Mouse (Mus musculus) forebrain, embryonic 14.5 days (tissue): ENCODE measurements around the gene Acy3. TPM values are rescaled to one million over a fixed set of nuclear protein-coding genes. Genes with fewer than 3 reads are reported as not detected.
"Not testable (repeated sequence)": the region's sequence is repeated elsewhere in the genome, so short reads cannot be mapped to it uniquely, and the experiment has no call there.

Experiments used
- ATAC-seq: fragments of 200-750 bp; cut with Nextera tagmentation; 2 replicates; pipeline ENCODE4 v1.8.0; 2017; ENCODE audit warnings: mild to moderate bottlenecking, moderate library complexity
- DNase-seq: peaks from one replicate; pipeline ENCODE4 v3.0.0-alpha.2; 2015; ENCODE audit warnings: low spot score
- H3K27ac ChIP-seq: fragments of 300-500 bp; sonication (generic); 2 replicates; pipeline ENCODE4 v1.5.1; 2014; ENCODE audit warnings: low read depth, mild to moderate bottlenecking, control low read depth, low read length, moderate library complexity
- H3K27me3 ChIP-seq: fragments of 300-500 bp; sonication (generic); replicated peaks from 2 replicates; pipeline ENCODE4 v1.6.1; 2014; ENCODE audit warnings: low read length, control low read depth, mixed read lengths; ENCODE audit not compliant: control insufficient read depth, insufficient read depth
- H3K36me3 ChIP-seq: fragments of 300-500 bp; sonication (generic); 2 replicates; pipeline ENCODE4 v1.6.1; 2014; ENCODE audit warnings: low read length, control low read depth; ENCODE audit not compliant: control insufficient read depth, insufficient read depth
- H3K4me1 ChIP-seq: fragments of 300-500 bp; sonication (generic); 2 replicates; pipeline ENCODE4 v1.6.1; 2014; ENCODE audit warnings: antibody characterized with exemption, low read length, control low read depth; ENCODE audit not compliant: control insufficient read depth, insufficient read depth
- H3K4me2 ChIP-seq: fragments of 300-500 bp; sonication (generic); 2 replicates; pipeline ENCODE4 v1.6.1; 2014; ENCODE audit warnings: mild to moderate bottlenecking, control low read depth, low read length
- H3K4me3 ChIP-seq: fragments of 300-500 bp; sonication (generic); 2 replicates; pipeline ENCODE4 v1.5.1; 2014; ENCODE audit warnings: low read depth, low read length, control low read depth
- H3K9ac ChIP-seq: fragments of 300-500 bp; sonication (generic); 2 replicates; pipeline ENCODE4 v1.6.1; 2014; ENCODE audit warnings: mild to moderate bottlenecking, low read length, control low read depth, moderate library complexity
- H3K9me3 ChIP-seq: fragments of 300-500 bp; sonication (generic); replicated peaks from 2 replicates; pipeline ENCODE4 v1.6.1; 2016; ENCODE audit warnings: low read length, control low read depth, mixed read lengths; ENCODE audit not compliant: control insufficient read depth
- WGBS: fragments of 180-500 bp; shearing (Covaris S2); extraction: QIAGEN DNeasy Blood & Tissue Kit; methylation state at CpG from one replicate; pipeline ENCODE4 v1.1.7; 2014; 5-methylcytosine and 5-hydroxymethylcytosine counted together
- polyA plus RNA-seq: library from polyadenylated mRNA; unstranded; fragments of >200 nt; fragmentation: Nextera tagmentation; extraction: Ambion mirVana; gene quantifications from 2 replicates; pipeline ENCODE4 v1.2.1, GENCODE M21; 2014

Acy3 gene
- polyA plus RNA-seq, 1 experiment from 2014 or later = 2.3 TPM

DNA sequence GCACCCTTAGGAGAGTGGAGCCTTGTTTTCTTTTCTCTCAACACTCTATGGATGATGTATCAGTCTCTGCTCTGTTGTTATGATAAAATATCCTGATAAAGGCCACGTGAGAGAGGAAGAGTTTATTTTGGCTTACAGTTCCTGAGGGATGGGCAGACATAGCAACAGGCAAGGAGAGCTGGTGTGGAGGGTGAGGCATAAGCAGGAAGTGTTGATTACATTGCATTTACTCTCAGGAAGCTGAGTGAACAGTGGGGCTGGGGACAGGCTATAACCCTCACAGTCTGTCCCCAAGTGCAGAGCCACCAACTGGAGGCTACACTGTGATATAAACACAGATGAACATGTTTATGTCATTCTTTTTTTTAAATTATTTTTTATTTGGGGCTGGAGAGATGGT lies 34.3 kb upstream of the Acy3 start:
- ATAC-seq = no peak

DNA sequence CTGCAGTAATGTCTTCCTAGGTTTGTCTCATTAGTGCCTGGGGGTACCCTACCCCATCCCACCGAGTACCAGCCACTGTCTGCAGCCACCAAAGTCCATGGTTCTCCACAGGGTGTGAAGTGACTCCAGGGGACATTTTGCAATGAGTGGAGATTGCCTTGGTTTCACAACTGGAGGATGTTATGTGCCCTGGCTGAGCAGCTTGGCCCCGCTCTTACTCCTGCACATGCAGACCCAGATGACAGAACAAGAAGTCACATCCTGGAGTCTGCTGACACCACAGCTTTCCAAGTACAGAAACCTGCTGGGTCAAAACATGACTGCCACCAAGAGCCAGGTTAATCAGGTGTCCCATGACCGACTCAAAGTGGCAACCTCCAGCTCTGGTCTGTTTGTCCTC lies 31.3 kb upstream of the Acy3 start:
- no peak for DNase-seq
- Histone ChIP-seq H3K27me3 (no peaks in the 10 kb centered on the region), H3K9ac (no peak overlapping the region), H3K36me3 (no peaks in the 10 kb centered on the region), H3K4me3 (no peak overlapping the region), H3K27ac (no peak overlapping the region), H3K9me3 (no peaks in the 10 kb centered on the region), H3K4me2 (no peak overlapping the region), H3K4me1 (no peaks in the 10 kb centered on the region)
- WGBS = 73% methylated on average over 3 of the region's 3 CpGs
- no peak for ATAC-seq

More for the DNA sequence above, 34.3 kb upstream of the Acy3 start:
- Histone ChIP-seq H3K4me3 (no peak overlapping the region), H3K27me3 (no peaks in the 10 kb centered on the region), H3K9me3 (no peaks in the 10 kb centered on the region), H3K4me1 (no peaks in the 10 kb centered on the region), H3K36me3 (no peaks in the 10 kb centered on the region), H3K27ac (no peak overlapping the region), H3K9ac (no peak overlapping the region), H3K4me2 (no peak overlapping the region)
- 61% methylated on average over 1 of the region's 1 CpGs for WGBS
- no peak for DNase-seq

DNA sequence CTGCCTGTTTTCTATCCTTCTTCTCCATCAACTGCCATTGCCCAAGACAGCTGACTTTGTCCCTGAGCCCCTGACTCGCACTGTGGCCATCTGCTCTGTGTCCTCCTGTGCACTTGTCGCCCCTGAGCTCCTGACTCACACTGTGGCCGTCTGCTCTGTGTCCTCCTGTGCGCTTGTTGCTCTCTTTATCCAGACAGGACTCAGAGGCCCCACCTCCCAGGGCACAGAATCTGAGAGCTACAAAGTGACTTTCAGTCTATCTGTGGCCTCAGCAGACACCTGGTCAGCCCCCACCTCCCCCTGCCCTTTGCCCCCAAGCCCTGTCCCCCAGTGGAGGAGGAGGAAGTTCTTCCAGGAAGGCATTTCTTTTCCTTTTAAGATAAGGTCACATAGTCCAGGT lies 30.6 kb upstream of the Acy3 start:
- no peak for ATAC-seq
- H3K9ac ChIP-seq = no peak overlapping the region
- H3K4me2 ChIP-seq = no peak overlapping the region
- H3K4me3 ChIP-seq = no peak overlapping the region
- no peaks in the 10 kb centered on the region for H3K27me3 ChIP-seq
- no peak for DNase-seq
- H3K4me1 ChIP-seq = no peaks in the 10 kb centered on the region
- no peaks in the 10 kb centered on the region for H3K36me3 ChIP-seq
- WGBS = 72% methylated on average over 4 of the region's 4 CpGs
- no peaks in the 10 kb centered on the region for H3K9me3 ChIP-seq
- H3K27ac ChIP-seq = no peak overlapping the region

DNA sequence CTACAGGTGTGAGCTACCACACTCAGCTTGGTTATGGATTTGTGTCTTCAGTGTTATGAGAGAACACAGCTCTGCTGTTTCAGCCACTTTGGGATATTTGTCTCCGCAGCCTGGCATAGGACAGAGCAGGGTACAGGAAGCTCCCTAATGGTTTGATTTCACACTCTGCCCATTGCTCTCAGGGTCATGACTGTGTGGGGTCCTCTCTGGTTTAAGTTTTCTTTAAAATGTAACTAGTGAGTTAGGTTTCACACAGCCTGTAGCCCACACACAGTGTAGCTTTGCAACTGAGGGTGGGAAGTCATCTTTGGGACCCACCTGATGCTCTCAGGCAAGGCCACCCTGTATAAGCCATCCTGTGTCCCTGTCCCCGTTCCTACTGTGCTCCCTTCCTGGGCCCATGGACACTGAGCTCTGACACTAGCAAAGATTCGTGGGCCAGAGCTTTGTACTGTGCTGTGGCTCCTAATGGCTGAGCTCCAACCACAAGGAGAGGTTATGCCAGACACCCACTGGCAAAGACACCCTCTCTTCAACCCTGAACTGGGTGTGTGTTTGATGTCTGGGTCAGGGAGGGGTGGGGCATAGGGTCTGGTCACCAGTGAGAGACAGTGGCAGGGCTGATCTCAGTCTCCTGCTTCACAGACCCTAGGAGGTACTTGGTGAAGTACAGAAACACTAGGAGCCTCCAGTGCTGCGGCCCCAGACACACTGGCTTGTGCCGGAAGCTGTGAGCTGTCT lies 28.9 kb upstream of the Acy3 start:
- not testable (repeated sequence) for H3K9ac ChIP-seq, H3K9me3 ChIP-seq, H3K4me2 ChIP-seq, H3K27me3 ChIP-seq, DNase-seq, ATAC-seq, H3K36me3 ChIP-seq, H3K4me1 ChIP-seq, H3K4me3 ChIP-seq, H3K27ac ChIP-seq
- WGBS = 81% methylated on average over 5 of the region's 5 CpGs

DNA sequence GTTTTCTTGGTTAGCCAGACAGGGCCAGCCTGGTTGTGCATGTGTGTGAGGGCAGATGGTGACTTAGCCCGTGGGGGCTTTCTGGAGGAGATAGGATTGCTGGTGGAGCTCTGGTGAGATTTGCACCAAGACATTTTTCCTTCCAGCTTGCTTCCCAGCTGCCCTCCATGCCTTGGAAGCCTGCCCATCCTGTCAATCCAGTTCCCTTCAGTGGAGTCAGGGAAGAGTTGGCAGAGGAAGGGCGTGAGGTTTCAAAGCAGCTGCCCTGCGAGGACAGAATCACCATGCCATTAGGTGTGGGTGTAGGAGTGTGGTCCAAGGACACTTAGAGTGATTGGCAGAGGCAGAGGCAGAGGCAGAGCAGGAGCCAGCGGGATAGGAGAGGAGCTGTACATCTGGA lies 27.9 kb upstream of the Acy3 start, which contains the start of gene Aldh3b3:
TSS of gene Aldh3b3 (plus strand) at position 176 of the 400 bp plus-strand sequence.
- 63% methylated on average over 4 of the region's 4 CpGs for WGBS
- DNase-seq = peak; percentile 46

DNA sequence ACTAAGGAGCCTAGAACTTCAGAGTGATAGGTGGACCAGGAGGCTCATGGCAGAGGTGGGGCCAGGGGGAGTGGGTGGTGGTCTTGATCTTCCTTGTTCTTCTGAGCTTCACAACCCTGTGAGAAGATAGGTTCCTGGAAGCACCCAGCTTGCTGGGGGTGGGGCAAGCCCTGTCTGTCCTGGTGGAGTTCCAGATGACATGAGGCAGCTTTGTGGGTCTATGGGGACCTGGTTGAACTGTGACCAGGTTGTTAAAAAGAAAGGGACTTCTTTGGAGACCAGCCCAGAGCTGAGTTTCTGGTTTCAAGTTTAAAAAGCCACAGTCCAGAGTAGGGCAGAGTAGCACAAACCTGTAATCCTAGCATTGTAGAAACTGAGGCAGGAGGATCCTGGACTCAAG lies 27.3 kb upstream of the Acy3 start:
- H3K4me1 ChIP-seq = no peaks in the 10 kb centered on the region
- H3K9ac ChIP-seq = no peak overlapping the region
- H3K4me2 ChIP-seq = no peak overlapping the region
- no peaks in the 10 kb centered on the region for H3K36me3 ChIP-seq
- ATAC-seq (no peak), DNase-seq (no peak)
- H3K4me3 ChIP-seq = no peak overlapping the region
- no peak overlapping the region for H3K27ac ChIP-seq
- no peaks in the 10 kb centered on the region for H3K27me3 ChIP-seq
- no peaks in the 10 kb centered on the region for H3K9me3 ChIP-seq

More for the DNA sequence above, 27.9 kb upstream of the Acy3 start, which contains the start of gene Aldh3b3:
- H3K36me3 ChIP-seq = no peaks in the 10 kb centered on the region
- H3K9me3 ChIP-seq = no peaks in the 10 kb centered on the region
- no peak within 1 kb of the TSS for H3K9ac ChIP-seq
- H3K27me3 ChIP-seq = no peaks in the 10 kb centered on the region
- no peaks in the 10 kb centered on the region for H3K4me1 ChIP-seq
- H3K4me3 ChIP-seq = no peak within 1 kb of the TSS
- no peak within 1 kb of the TSS for H3K27ac ChIP-seq
- no peak within 1 kb of the TSS for H3K4me2 ChIP-seq
- ATAC-seq = no peak

DNA sequence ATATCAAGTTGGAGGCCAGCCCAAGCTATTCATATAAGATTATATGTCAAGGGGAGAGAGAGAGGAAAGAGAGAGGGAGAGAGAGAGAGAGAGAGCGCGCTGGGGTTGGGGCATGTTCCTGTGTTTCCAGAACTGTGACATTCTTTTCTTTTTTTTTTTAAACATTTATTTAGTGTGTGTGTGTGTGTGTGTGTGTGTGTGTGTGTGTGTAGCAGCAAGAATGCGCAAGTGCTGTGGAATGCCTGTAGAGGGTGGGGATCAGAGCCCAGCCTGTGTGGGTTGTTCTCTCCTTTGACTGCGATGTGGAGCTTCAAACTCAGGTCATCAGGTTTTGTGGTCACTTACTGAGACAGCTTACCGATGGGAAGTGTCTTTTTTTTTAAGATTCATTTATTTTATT lies 26.2 kb upstream of the Acy3 start:
- WGBS = 78% methylated on average over 5 of the region's 5 CpGs
- Histone ChIP-seq H3K36me3 (no peaks in the 10 kb centered on the region), H3K4me3 (no peak overlapping the region), H3K9ac (no peak overlapping the region), H3K9me3 (no peaks in the 10 kb centered on the region), H3K4me2 (no peak overlapping the region), H3K4me1 (no peaks in the 10 kb centered on the region), H3K27me3 (no peaks in the 10 kb centered on the region), H3K27ac (no peak overlapping the region)
- ATAC-seq = no peak
- DNase-seq = no peak

DNA sequence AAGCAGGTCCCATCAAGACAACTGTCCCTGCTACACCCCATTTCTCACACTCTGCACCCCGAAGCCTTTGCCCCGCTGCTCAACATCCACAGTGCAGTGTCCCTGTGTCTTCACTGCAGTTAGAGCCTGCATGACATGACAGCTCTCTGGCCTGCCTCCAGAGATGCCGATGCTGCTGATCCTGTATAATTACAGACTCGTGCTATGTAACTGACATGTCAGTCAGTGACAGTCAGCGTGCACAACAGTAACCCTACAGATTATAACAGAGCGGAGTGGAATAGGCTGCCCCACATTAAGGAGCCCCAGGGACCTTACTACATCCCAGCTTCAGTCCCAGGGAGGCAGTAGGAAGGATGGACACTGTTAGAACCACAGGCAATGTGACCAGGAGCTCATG lies 24.6 kb upstream of the Acy3 start:
- H3K9me3 ChIP-seq, H3K9ac ChIP-seq, H3K27me3 ChIP-seq, DNase-seq, H3K27ac ChIP-seq, H3K4me2 ChIP-seq, H3K36me3 ChIP-seq, H3K4me1 ChIP-seq, H3K4me3 ChIP-seq: not testable (repeated sequence)
- ATAC-seq = peak; percentile 46
- WGBS = 66% methylated on average over 6 of the region's 6 CpGs

DNA sequence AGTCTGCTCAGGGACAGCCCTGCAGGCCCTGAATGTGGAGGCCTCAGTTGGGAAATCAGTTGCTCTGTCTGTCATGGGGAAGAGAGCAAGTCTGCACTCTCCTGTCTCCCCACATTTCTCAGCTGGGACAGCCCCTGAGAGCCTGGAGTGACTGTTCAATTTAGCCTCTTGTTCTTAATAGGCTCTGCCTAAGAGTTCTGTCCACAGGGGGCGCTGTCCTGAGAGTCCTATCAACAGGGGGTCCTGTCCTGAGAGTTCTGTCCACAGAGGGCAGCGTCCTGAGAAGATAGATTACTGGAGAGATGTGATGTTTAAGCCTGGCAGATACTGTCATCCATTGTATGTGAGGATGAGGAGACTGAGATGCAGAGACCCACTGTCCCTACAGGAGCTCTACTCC lies 23.9 kb upstream of the Acy3 start:
- Histone ChIP-seq H3K9me3 (no peaks in the 10 kb centered on the region), H3K4me2 (no peak overlapping the region), H3K27ac (no peak overlapping the region), H3K36me3 (no peaks in the 10 kb centered on the region), H3K4me1 (no peaks in the 10 kb centered on the region), H3K27me3 (no peaks in the 10 kb centered on the region), H3K9ac (no peak overlapping the region), H3K4me3 (no peak overlapping the region)
- DNase-seq (no peak), ATAC-seq (no peak)
- WGBS = 12% methylated on average over 2 of the region's 2 CpGs
